Mouse (Mus musculus) bone marrow macrophage, adult 2 months (primary cell): ENCODE measurements around the gene Asprv1.

Source experiments
- CTCF ChIP-seq: IDR thresholded peaks from 2 replicates; pipeline ENCODE4 v1.5.1; 2012; ENCODE audit warnings: low read depth, mild to moderate bottlenecking, low read length, moderate library complexity
- POLR2A ChIP-seq: IDR thresholded peaks from 2 replicates; pipeline ENCODE4 v1.6.1; 2012; ENCODE audit warnings: mild to moderate bottlenecking, low read depth, low read length, borderline replicate concordance

DNA sequence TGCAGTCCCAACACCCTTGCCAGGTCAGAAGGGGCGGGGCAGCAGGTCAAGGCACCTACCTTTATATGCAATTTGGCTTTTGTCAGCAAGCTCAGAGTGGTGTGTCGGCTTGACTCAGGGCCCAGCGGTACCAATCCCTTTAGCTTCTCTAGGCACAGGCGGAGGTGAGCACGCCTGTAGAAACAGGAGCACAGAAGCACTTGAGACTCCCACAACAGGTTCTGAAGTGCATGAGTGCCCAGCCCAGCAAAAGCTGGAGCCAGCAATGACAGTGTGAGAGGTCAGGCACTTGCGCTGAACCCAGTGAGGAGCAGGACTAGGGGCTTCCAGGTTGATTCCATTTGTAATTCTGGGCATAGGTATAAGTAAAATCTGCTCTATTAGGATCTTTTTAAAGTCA is 25.1 kb downstream of the Asprv1 start:
- TF ChIP-seq CTCF (no peak), POLR2A (no peak)
